Mouse (Mus musculus) lung, adult 2 months (tissue): ENCODE data around the gene Olfr237-ps1.

ENCODE experiments used
- CTCF ChIP-seq: fragments of 200-500 bp; IDR thresholded peaks from 2 replicates; pipeline ENCODE4 v1.5.1; 2011; ENCODE audit warnings: mild to moderate bottlenecking, low read length, control low read depth; ENCODE audit not compliant: insufficient read depth
- POLR2A ChIP-seq: fragments of 200-500 bp; IDR thresholded peaks from 2 replicates; pipeline ENCODE4 v1.6.1; 2011; ENCODE audit warnings: low read depth, mild to moderate bottlenecking, control low read depth, low read length, borderline replicate concordance; ENCODE audit errors: extremely low read depth

- TF ChIP-seq CTCF (no peak), POLR2A (no peak)
Measured at GRCm38 (mm10) chr6:43159502-43159901, 13.1 kb downstream of the Olfr237-ps1 start.
